Mouse (Mus musculus) MEL (cell line): Measurements from ENCODE around the gene Atg2a. TPM values are rescaled to one million over a fixed set of nuclear protein-coding genes. Genes with fewer than 3 reads are reported as not detected.

Source experiments
- DNase-seq: peaks from one replicate; pipeline ENCODE4 v3.0.0; 2011; ENCODE audit warnings: low read depth, low spot score
- H3K27ac ChIP-seq: 2 replicates; pipeline ENCODE4 v1.5.1; 2012; ENCODE audit warnings: low read depth, mild to moderate bottlenecking, control low read depth, low read length, moderate library complexity; ENCODE audit not compliant: control insufficient read depth
- H3K27me3 ChIP-seq, 2 experiments: fragments of 150-350 bp in 1 of 2; sonication (generic) in 1 of 2; 2 replicates each; pipeline ENCODE4 v1.6.1; 2012; ENCODE audit warnings: low read length in 2 of 2, mild to moderate bottlenecking in 2 of 2, improper control_type of control experiment in 1 of 2, moderate library complexity in 1 of 2; ENCODE audit not compliant: insufficient read depth in 2 of 2, control insufficient read depth in 1 of 2
- H3K36me3 ChIP-seq, 2 experiments: 2 replicates each; pipeline ENCODE4 v1.6.1; 2012 to 2014; ENCODE audit warnings: low read length in 2 of 2, improper control_type of control experiment in 1 of 2, inconsistent platforms in 1 of 2, mild to moderate bottlenecking in 1 of 2; ENCODE audit not compliant: insufficient read depth in 2 of 2, control insufficient read depth in 1 of 2
- H3K4me1 ChIP-seq, 2 experiments: fragments of 150-350 bp in 1 of 2; sonication (generic) in 1 of 2; 2 replicates each; pipeline ENCODE4 v1.6.1; 2012; ENCODE audit warnings: low read length in 2 of 2, improper control_type of control experiment in 1 of 2, mild to moderate bottlenecking in 1 of 2; ENCODE audit not compliant: insufficient read depth in 2 of 2, control insufficient read depth in 1 of 2
- H3K4me3 ChIP-seq, 2 experiments: fragments of 150-350 bp in 1 of 2; sonication (generic) in 1 of 2; 2 replicates each; pipeline ENCODE4 v1.5.1; 2012; ENCODE audit warnings: low read depth in 2 of 2, low read length in 2 of 2, mild to moderate bottlenecking in 2 of 2, moderate library complexity in 2 of 2, control low read depth in 1 of 2, improper control_type of control experiment in 1 of 2; ENCODE audit not compliant: control insufficient read depth in 1 of 2, insufficient read depth in 1 of 2
- H3K79me2 ChIP-seq: 2 replicates; pipeline ENCODE4 v1.6.1; 2012; ENCODE audit warnings: mild to moderate bottlenecking, low read length, moderate library complexity; ENCODE audit not compliant: control insufficient read depth, poor library complexity, insufficient read depth
- H3K9ac ChIP-seq: 2 replicates; pipeline ENCODE4 v1.6.1; 2012; ENCODE audit warnings: low read depth, mild to moderate bottlenecking, control low read depth, low read length, moderate library complexity; ENCODE audit not compliant: control insufficient read depth, poor library complexity, severe bottlenecking
- H3K9me3 ChIP-seq: fragments of 150-350 bp; sonication (generic); replicated peaks from 2 replicates; pipeline ENCODE4 v1.6.1; 2012; ENCODE audit warnings: mild to moderate bottlenecking, low read length, improper control_type of control experiment, moderate library complexity; ENCODE audit not compliant: insufficient read depth
- BHLHE40 ChIP-seq: IDR thresholded peaks from 2 replicates; pipeline ENCODE4 v1.6.1; 2012; ENCODE audit warnings: low read depth, mild to moderate bottlenecking, inconsistent platforms, low read length, improper control_type of control experiment, borderline replicate concordance
- CHD1 ChIP-seq: IDR thresholded peaks from 2 replicates; pipeline ENCODE4 v1.6.1; 2012; ENCODE audit warnings: low read depth, mild to moderate bottlenecking, inconsistent platforms, low read length, improper control_type of control experiment
- CHD2 ChIP-seq: IDR thresholded peaks from 2 replicates; pipeline ENCODE4 v1.6.1; 2011; ENCODE audit warnings: low read length, improper control_type of control experiment
- ELF1 ChIP-seq: IDR thresholded peaks from 2 replicates; pipeline ENCODE4 v1.6.1; 2014; ENCODE audit warnings: low read depth, mild to moderate bottlenecking, inconsistent platforms, low read length, improper control_type of control experiment, moderate library complexity
- EP300 ChIP-seq, 2 experiments: IDR thresholded peaks; 2 replicates each; pipeline ENCODE4 v1.6.1; 2011; ENCODE audit warnings: improper control_type of control experiment in 2 of 2, low read length in 2 of 2, low read depth in 1 of 2, mild to moderate bottlenecking in 1 of 2
- ETS1 ChIP-seq: IDR thresholded peaks from 2 replicates; pipeline ENCODE4 v1.6.1; 2012; ENCODE audit warnings: low read depth, mild to moderate bottlenecking, inconsistent platforms, low read length, improper control_type of control experiment, moderate library complexity
- GABPA ChIP-seq: IDR thresholded peaks from 2 replicates; pipeline ENCODE4 v1.6.1; 2012; ENCODE audit warnings: low read depth, mild to moderate bottlenecking, inconsistent platforms, low read length, improper control_type of control experiment, moderate library complexity
- JUND ChIP-seq: IDR thresholded peaks from 2 replicates; pipeline ENCODE4 v1.6.1; 2011; ENCODE audit warnings: low read depth, mild to moderate bottlenecking, improper control_type of control experiment, low read length
- MAFK ChIP-seq: IDR thresholded peaks from 2 replicates; pipeline ENCODE4 v1.6.1; 2011; ENCODE audit warnings: low read depth, mild to moderate bottlenecking, low read length, improper control_type of control experiment, borderline replicate concordance
- MEF2A ChIP-seq: IDR thresholded peaks from 2 replicates; pipeline ENCODE4 v1.6.1; 2014; ENCODE audit warnings: low read depth, mild to moderate bottlenecking, inconsistent platforms, low read length, improper control_type of control experiment; ENCODE audit not compliant: poor library complexity, insufficient replicate concordance, severe bottlenecking; ENCODE audit errors: extremely low read depth
- POLR2A ChIP-seq, 2 experiments: IDR thresholded peaks; 2 replicates each; pipeline ENCODE4 v1.6.1; 2011 to 2012; ENCODE audit warnings: low read length in 2 of 2, mild to moderate bottlenecking in 2 of 2, control low read depth in 1 of 2, improper control_type of control experiment in 1 of 2, low read depth in 1 of 2, moderate library complexity in 1 of 2; ENCODE audit not compliant: control insufficient read depth in 1 of 2, insufficient read depth in 1 of 2, poor library complexity in 1 of 2
- POLR2AphosphoS2 ChIP-seq: IDR thresholded peaks from 2 replicates; pipeline ENCODE4 v1.6.1; 2011; ENCODE audit warnings: low read length, improper control_type of control experiment
- SIN3A ChIP-seq: IDR thresholded peaks from 2 replicates; pipeline ENCODE4 v1.6.1; 2012; ENCODE audit warnings: low read length, improper control_type of control experiment, inconsistent platforms
- USF1 ChIP-seq: IDR thresholded peaks from 2 replicates; pipeline ENCODE4 v1.6.1; 2014; ENCODE audit warnings: low read depth, mild to moderate bottlenecking, inconsistent platforms, low read length, improper control_type of control experiment, moderate library complexity
- polyA plus RNA-seq, 2 experiments: library from polyadenylated mRNA; stranded (reverse) in 1 of 2; unstranded in 1 of 2; fragments of >175 nt in 1 of 2; fragments of >200 nt in 1 of 2; gene quantifications; 2 replicates each; pipeline versions ENCODE4 v1.2.1 to v1.2.4; 2012; ENCODE audit warnings: low replicate concordance in 2 of 2, low read depth in 1 of 2; ENCODE audit not compliant: insufficient read length in 2 of 2, insufficient read depth in 1 of 2, missing spikeins in 1 of 2
- total RNA-seq: library from RNA; depleted of rRNA; stranded (reverse); fragments of 300-350 nt; gene quantifications from 2 replicates; pipeline ENCODE4 v1.2.3, GENCODE M21; 2012

Atg2a gene
- total and polyA plus RNA-seq, 3 experiments: 7.9 to 21.7 TPM; not detected in 1

GRCm38 (mm10) chr19:6292262-6292661 lies 50.8 kb downstream of the Atg2a start:
- Histone ChIP-seq H3K79me2 (no peaks in the 10 kb centered on the region), H3K27me3 (no peaks in the 10 kb centered on the region), H3K4me1 (peaks cover 6 to 17% of the 10 kb centered on the region in 2 experiments), H3K9me3 (no peaks in the 10 kb centered on the region), H3K27ac (no peak overlapping the region), H3K4me3 (no peak overlapping the region), H3K9ac (no peak overlapping the region), H3K36me3 (peaks cover 8 to 12% of the 10 kb centered on the region in 2 experiments)
- TF ChIP-seq MEF2A: no peak
- TF ChIP-seq ELF1: no peak
- TF ChIP-seq POLR2AphosphoS2: no peak
- TF ChIP-seq EP300 (IDR thresholded peaks at IDR 0.05; ENCODE audit: low read depth in 1 of 2, low read length in 2 of 2): no peak
- no peak for TF ChIP-seq CHD2
- TF ChIP-seq CHD1: no peak
- no peak for TF ChIP-seq ETS1
- TF ChIP-seq JUND: no peak
- TF ChIP-seq USF1: no peak
- no peak for DNase-seq

GRCm38 (mm10) chr19:6294301-6294700 lies 52.8 kb downstream of the Atg2a start:
- no peak for DNase-seq
- H3K27ac ChIP-seq: no peak overlapping the region
- peaks cover 8 to 26% of the 10 kb centered on the region in 2 experiments for H3K36me3 ChIP-seq
- no peaks in the 10 kb centered on the region for H3K9me3 ChIP-seq
- H3K9ac ChIP-seq: no peak overlapping the region
- TF ChIP-seq POLR2A (IDR thresholded peaks at IDR 0.05; ENCODE audit: control insufficient read depth in 1 of 2, insufficient read depth in 1 of 2, low read depth in 1 of 2, low read length in 2 of 2, poor library complexity in 1 of 2): no peak
- no peak for TF ChIP-seq USF1
- H3K4me1 ChIP-seq: peaks cover 14 to 32% of the 10 kb centered on the region in 2 experiments
- H3K4me3 ChIP-seq: no peak overlapping the region
- no peaks in the 10 kb centered on the region for H3K27me3 ChIP-seq
- no peaks in the 10 kb centered on the region for H3K79me2 ChIP-seq

- peaks cover 24 to 54% of the 10 kb centered on the region in 2 experiments for H3K4me1 ChIP-seq
- H3K9me3 ChIP-seq: no peaks in the 10 kb centered on the region
- H3K36me3 ChIP-seq: peaks cover 6 to 46% of the 10 kb centered on the region in 2 experiments
- peak; percentile 76 for DNase-seq
- no peaks in the 10 kb centered on the region for H3K79me2 ChIP-seq
- TF ChIP-seq EP300 (IDR thresholded peaks at IDR 0.05; ENCODE audit: low read depth in 1 of 2, low read length in 2 of 2) (0 out of 4 replicates have a peak, but pooled peaks of 1 of the 2 experiments have one; percentile 13), MAFK (peak; percentile 73), GABPA (peak; percentile 91), ETS1 (peak; percentile 58), BHLHE40 (no peak), SIN3A (no peak)
- no peaks in the 10 kb centered on the region for H3K27me3 ChIP-seq
- H3K27ac ChIP-seq: peak overlapping the region; percentile 77
- peak overlapping the region; percentile 15 for H3K9ac ChIP-seq
- H3K4me3 ChIP-seq: no peak overlapping the region
Observed at GRCm38 (mm10) chr19:6296551-6297210, 55.2 kb downstream of the Atg2a start.
